Mouse (Mus musculus): ENCODE results near the gene Hes1.
A peak's percentile ranks its signal among the peaks of the same experiment; 100 is the strongest.

Hes1 gene

GRCm38 (mm10) chr16:30050767-30051490, 13.3 kb upstream of the Hes1 start:
- DNase-seq (ENCODE audit: low read depth, low spot score) = no peak

GRCm38 (mm10) chr16:30052271-30052670, 11.9 kb upstream of the Hes1 start:
- no peak for DNase-seq (ENCODE audit: low read depth, low spot score)

GRCm38 (mm10) chr16:30052839-30053511, 11.2 kb upstream of the Hes1 start:
- DNase-seq (ENCODE audit: low read depth, low spot score) = no peak

- no peak for DNase-seq (ENCODE audit: low read depth, low spot score)
These were observed 9.6 kb upstream of the Hes1 start for GRCm38 (mm10) chr16:30054541-30054940.

- DNase-seq (ENCODE audit: low read depth, low spot score) = no peak
These were observed 8.8 kb upstream of the Hes1 start for GRCm38 (mm10) chr16:30055361-30055889.

- DNase-seq (ENCODE audit: low read depth, low spot score) = no peak
These were observed 8.3 kb upstream of the Hes1 start for GRCm38 (mm10) chr16:30055927-30056326.

GRCm38 (mm10) chr16:30056906-30057305, 7.3 kb upstream of the Hes1 start:
- no peak for DNase-seq (ENCODE audit: low read depth, low spot score)

GRCm38 (mm10) chr16:30058974-30059717, 5.0 kb upstream of the Hes1 start:
- no peak for DNase-seq (ENCODE audit: low read depth, low spot score)

- DNase-seq (ENCODE audit: low read depth, low spot score) = no peak
These were observed 3.8 kb upstream of the Hes1 start for GRCm38 (mm10) chr16:30060412-30060811.

- no peak for DNase-seq (ENCODE audit: low read depth, low spot score)
These were observed 1.7 kb upstream of the Hes1 start for GRCm38 (mm10) chr16:30062242-30063030.

GRCm38 (mm10) chr16:30063121-30063881, 883 bp upstream of the Hes1 start:
- DNase-seq (ENCODE audit: low read depth, low spot score) = peak; percentile 61

- DNase-seq (ENCODE audit: low read depth, low spot score) = no peak
These were observed 429 bp downstream of the Hes1 start for GRCm38 (mm10) chr16:30064613-30065012.

GRCm38 (mm10) chr16:30065077-30065476, 893 bp downstream of the Hes1 start:
- DNase-seq (ENCODE audit: low read depth, low spot score) = peak; percentile 98

- DNase-seq (ENCODE audit: low read depth, low spot score) = peak; percentile 18
These were observed 1.5 kb downstream of the Hes1 start for GRCm38 (mm10) chr16:30065537-30066183.

GRCm38 (mm10) chr16:30066184-30066851, 2.1 kb downstream of the Hes1 start:
- peak; percentile 64 for DNase-seq (ENCODE audit: low read depth, low spot score)

GRCm38 (mm10) chr16:30066852-30067301, 2.7 kb downstream of the Hes1 start:
- peak; percentile 76 for DNase-seq (ENCODE audit: low read depth, low spot score)

GRCm38 (mm10) chr16:30068041-30069020, 4.1 kb downstream of the Hes1 start:
- DNase-seq (ENCODE audit: low read depth, low spot score) = peak; percentile 17

- peak; percentile 31 for DNase-seq (ENCODE audit: low read depth, low spot score)
These were observed 5.4 kb downstream of the Hes1 start for GRCm38 (mm10) chr16:30069580-30069949.
